Mouse (Mus musculus) hindbrain, embryonic 15.5 days (tissue): Measurements from ENCODE around the gene Fbxw7. TPM values are rescaled to one million over a fixed set of nuclear protein-coding genes. Genes with fewer than 3 reads are reported as not detected.

ENCODE experiments used
- ATAC-seq: fragments of 200-750 bp; cut with Nextera tagmentation; 2 replicates; pipeline ENCODE4 v1.8.0; 2017; ENCODE audit warnings: low read depth, moderate number of reproducible peaks, moderate TSS enrichment; ENCODE audit not compliant: low FRiP score
- H3K27ac ChIP-seq: fragments of 300-500 bp; sonication (generic); replicated peaks from 2 replicates; pipeline ENCODE4 v1.5.1; 2015; ENCODE audit warnings: mild to moderate bottlenecking, inconsistent platforms
- H3K27me3 ChIP-seq: fragments of 300-500 bp; sonication (generic); 2 replicates; pipeline ENCODE4 v1.6.1; 2015; ENCODE audit warnings: control low read depth, inconsistent platforms
- H3K36me3 ChIP-seq: fragments of 300-500 bp; sonication (generic); 2 replicates; pipeline ENCODE4 v1.6.1; 2015; ENCODE audit warnings: control low read depth, inconsistent platforms
- H3K4me1 ChIP-seq: fragments of 300-500 bp; sonication (generic); replicated peaks from 2 replicates; pipeline ENCODE4 v1.6.1; 2015; ENCODE audit warnings: control low read depth, inconsistent platforms
- H3K4me2 ChIP-seq: fragments of 300-500 bp; sonication (generic); 2 replicates; pipeline ENCODE4 v1.6.1; 2015; ENCODE audit warnings: moderate library complexity, mild to moderate bottlenecking, inconsistent platforms
- H3K4me3 ChIP-seq: fragments of 300-500 bp; sonication (generic); 2 replicates; pipeline ENCODE4 v1.5.1; 2015; ENCODE audit warnings: mild to moderate bottlenecking, inconsistent platforms
- H3K9ac ChIP-seq: fragments of 300-500 bp; sonication (generic); 2 replicates; pipeline ENCODE4 v1.6.1; 2015; ENCODE audit warnings: inconsistent platforms
- H3K9me3 ChIP-seq: fragments of 300-500 bp; sonication (generic); 2 replicates; pipeline ENCODE4 v1.6.1; 2016; ENCODE audit warnings: control low read depth, inconsistent platforms
- WGBS: fragments of 180-500 bp; shearing (Covaris S2); methylation state at CpG from one replicate; pipeline ENCODE4 v1.1.7; 2015; 5-methylcytosine and 5-hydroxymethylcytosine counted together
- polyA plus RNA-seq: library from polyadenylated mRNA; unstranded; fragments of >200 nt; fragmentation: Nextera tagmentation; extraction: Ambion mirVana; gene quantifications from 2 replicates; pipeline ENCODE4 v1.2.1, GENCODE M21; 2015

Fbxw7 gene
- polyA plus RNA-seq, 1 experiment from 2014 or later = 34.7 TPM

DNA sequence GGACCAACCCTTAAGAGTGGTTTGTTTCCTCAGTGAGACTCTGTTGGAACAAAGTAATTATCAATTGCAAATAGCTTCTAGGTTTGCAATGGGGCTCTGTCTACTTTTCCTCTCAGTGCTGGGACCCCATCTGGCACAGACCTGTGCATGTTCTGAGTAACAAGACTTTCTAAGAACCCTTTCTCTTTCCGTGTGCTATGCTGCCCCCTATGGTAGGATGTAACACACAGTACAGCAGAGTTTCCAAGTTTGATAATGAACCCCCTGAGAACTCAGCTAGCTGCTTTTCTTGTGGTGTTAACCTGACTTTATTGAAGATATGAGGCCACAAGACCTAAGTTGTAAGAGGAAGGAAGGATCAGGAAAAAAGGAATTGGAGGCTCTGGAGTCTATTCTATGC lies 91.5 kb downstream of the Fbxw7 start:
- H3K4me3 ChIP-seq = no peak overlapping the region
- no peak overlapping the region for H3K9ac ChIP-seq
- no peaks in the 10 kb centered on the region for H3K36me3 ChIP-seq
- no peaks in the 10 kb centered on the region for H3K27me3 ChIP-seq
- ATAC-seq = no peak
- no peaks in the 10 kb centered on the region for H3K9me3 ChIP-seq
- no peaks in the 10 kb centered on the region for H3K4me1 ChIP-seq
- H3K27ac ChIP-seq = no peak overlapping the region
- no peak overlapping the region for H3K4me2 ChIP-seq
- 23% methylated on average over 1 of the region's 1 CpGs for whole genome bisulfite sequencing

DNA sequence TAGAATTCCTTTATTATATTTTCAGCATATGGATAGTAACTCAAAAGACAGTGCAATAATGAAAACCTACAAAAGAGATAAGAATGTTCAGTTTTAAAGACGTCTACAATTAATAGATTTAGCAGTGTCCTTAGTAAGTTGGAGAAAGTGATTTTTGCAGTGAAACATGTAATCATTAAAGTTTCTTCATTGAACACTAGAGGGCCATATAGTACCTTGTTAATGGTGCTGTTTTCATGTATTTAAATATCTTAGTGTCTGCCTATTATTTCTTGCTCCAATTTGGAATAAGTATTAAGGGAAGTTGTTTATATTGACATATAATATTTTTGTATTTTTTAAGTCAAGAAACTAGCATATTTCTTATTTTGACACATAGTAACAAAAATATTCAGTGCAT lies 99.2 kb downstream of the Fbxw7 start:
- H3K4me2 ChIP-seq = no peak overlapping the region
- H3K27me3 ChIP-seq = no peaks in the 10 kb centered on the region
- no peak for ATAC-seq
- WGBS = 55% methylated on average over 1 of the region's 1 CpGs
- H3K9ac ChIP-seq = no peak overlapping the region
- no peaks in the 10 kb centered on the region for H3K36me3 ChIP-seq
- no peak overlapping the region for H3K4me3 ChIP-seq
- no peak overlapping the region for H3K27ac ChIP-seq
- H3K9me3 ChIP-seq = no peaks in the 10 kb centered on the region
- H3K4me1 ChIP-seq = no peaks in the 10 kb centered on the region

DNA sequence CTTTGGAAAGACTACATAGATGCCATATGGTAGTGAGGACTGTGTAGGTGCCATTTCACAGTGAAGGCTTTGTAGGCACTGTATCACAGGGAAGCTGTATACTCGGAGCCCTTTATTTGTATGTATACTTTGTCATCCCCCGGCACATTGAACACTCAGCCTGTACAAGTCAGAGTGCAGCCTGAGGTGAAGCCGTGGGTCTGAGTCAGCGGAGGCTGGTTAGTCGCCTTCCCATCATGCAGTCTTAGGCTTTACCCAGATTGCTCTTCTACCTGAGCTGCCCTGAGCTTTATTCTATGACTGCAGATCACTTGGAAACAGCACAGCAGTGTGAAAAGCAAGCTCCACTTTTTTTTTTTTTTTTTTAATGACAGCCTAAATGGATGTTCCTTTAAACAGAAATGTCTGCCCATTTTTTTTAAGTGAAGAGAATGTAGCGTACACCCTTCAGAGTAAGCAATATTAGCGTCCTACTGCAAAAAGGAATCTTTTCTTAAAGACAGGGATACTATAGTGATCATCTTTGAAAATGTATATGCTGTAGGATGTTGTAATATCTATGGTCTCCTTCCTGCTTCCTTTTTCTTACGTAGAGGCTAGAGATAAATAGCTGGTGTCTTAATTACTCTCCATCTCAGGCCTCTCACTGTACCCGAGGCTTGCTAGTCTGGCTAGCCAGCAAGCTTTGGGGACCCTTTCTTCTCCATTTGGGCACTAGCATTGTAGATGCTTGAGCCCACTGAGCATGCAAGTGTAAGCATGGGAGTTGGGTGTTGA lies 103.0 kb downstream of the Fbxw7 start:
- Histone ChIP-seq H3K27ac (no peak overlapping the region), H3K36me3 (no peaks in the 10 kb centered on the region), H3K4me2 (no peak overlapping the region), H3K9me3 (no peaks in the 10 kb centered on the region), H3K9ac (no peak overlapping the region), H3K27me3 (no peaks in the 10 kb centered on the region), H3K4me1 (0 out of 2 replicates have a peak, but pooled peaks cover 3% of the 10 kb centered on the region), H3K4me3 (no peak overlapping the region)
- 79% methylated on average over 9 of the region's 9 CpGs for WGBS
- ATAC-seq = no peak

DNA sequence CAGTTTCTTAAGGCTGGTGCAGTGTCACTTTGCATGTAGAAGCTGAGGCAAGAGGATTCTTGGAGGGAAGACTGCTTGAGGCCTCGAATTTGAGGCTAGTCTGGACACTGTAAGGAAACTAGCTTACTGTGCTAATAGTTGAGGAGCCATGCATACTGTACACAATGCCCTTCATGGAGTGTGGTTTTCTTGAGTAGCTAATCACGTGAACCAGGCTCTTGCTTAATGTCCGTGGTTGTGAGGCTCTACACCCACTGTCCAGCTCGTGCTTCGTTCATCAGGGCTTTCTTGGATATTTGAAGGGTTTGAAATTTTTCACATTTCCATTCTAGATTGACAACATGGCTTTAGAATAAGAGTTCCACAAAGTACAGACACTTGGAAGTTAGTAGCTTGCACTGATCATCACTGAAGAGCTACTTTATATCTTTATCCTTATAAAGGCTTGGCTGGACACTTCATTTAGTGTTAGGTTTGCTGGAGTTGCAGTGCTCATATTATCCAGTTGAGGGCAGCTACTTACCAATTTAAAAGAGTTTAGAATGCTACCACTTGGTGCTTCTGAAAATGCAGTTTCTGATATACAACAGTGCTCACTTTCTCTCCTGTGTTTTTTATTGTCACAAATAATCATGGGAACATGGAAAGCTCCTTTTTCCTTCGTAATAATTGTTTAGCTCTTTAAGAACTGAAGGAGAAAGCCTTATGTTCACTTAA lies 106.8 kb downstream of the Fbxw7 start:
- H3K4me3 ChIP-seq = no peak overlapping the region
- no peaks in the 10 kb centered on the region for H3K9me3 ChIP-seq
- H3K36me3 ChIP-seq = no peaks in the 10 kb centered on the region
- H3K27me3 ChIP-seq = no peaks in the 10 kb centered on the region
- 80% methylated on average over 6 of the region's 6 CpGs for WGBS
- 0 out of 2 replicates have a peak, but pooled peaks have one; percentile 23 for ATAC-seq
- no peak overlapping the region for H3K9ac ChIP-seq
- 0 out of 2 replicates have a peak, but pooled peaks cover 3% of the 10 kb centered on the region for H3K4me1 ChIP-seq
- no peak overlapping the region for H3K27ac ChIP-seq
- H3K4me2 ChIP-seq = no peak overlapping the region

DNA sequence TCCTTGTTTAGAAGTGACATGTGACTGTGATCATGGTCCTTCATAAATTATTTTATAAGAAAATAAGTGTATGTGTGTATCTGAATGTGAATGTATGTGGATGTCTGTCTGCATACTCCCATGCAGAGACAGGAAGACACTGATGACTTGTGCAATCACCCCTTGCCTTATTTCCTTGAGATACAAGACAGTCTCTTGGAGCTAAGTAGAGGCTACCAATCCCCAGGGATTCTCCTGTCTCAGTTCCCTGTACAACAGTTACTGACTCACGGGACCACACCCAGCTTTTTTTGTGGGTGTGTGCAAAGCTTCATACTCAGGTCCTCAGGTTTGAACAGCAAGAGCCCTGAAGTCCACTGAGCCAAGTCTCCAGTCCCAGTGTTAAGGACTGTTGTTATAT lies 108.2 kb downstream of the Fbxw7 start:
- Histone ChIP-seq H3K27ac (no peak overlapping the region), H3K9me3 (no peaks in the 10 kb centered on the region), H3K9ac (no peak overlapping the region), H3K27me3 (no peaks in the 10 kb centered on the region), H3K36me3 (no peaks in the 10 kb centered on the region), H3K4me3 (no peak overlapping the region), H3K4me2 (no peak overlapping the region), H3K4me1 (0 out of 2 replicates have a peak, but pooled peaks cover 3% of the 10 kb centered on the region)
- no peak; the same call in 1 of the 2 replicates for ATAC-seq
- WGBS = 92% methylated on average over 1 of the region's 1 CpGs

DNA sequence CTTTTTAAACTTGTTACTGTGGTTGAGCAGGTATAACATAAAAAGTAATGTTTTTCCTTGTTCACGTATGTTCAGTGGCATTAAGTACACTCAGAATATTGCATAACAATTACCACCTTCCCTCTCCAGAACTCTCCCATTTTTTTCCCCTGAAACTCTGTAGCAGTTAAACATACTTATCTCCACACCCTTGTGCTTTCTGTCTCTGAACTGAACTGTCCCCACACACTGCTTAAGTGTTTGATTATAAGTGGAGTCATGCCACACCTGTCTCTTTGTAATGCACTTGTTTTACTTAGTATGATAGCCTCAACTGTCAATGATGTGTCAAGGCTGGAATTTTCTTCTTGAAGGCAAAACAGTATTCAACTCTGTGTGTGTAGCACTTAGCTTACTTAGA lies 108.6 kb downstream of the Fbxw7 start:
- WGBS = 86% methylated on average over 1 of the region's 1 CpGs
- Histone ChIP-seq H3K4me2 (no peak overlapping the region), H3K27me3 (no peaks in the 10 kb centered on the region)

DNA sequence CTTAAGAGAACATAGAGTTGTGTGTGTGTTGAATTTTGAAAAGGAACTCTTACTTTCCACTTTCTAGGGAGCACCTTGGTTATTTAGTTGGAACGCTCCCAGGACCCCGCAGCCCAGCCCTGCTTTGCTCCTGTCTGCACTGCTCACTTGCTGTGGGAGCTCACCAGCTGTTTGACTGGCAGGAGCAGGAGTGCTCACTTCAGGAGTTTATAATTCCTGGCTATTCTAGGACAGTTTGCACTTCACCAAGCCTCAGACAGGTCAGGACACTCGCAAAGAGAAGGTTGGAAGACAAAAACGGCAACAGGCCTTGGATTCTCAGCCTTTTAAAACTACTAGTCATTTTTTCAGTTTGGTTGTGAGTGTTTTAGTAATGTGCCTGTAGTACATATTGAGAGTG lies 110.2 kb downstream of the Fbxw7 start:
- no peak for ATAC-seq
- 81% methylated on average over 4 of the region's 4 CpGs for WGBS
- no peaks in the 10 kb centered on the region for H3K9me3 ChIP-seq

More for the DNA sequence above, 108.6 kb downstream of the Fbxw7 start:
- Histone ChIP-seq H3K9ac (no peak overlapping the region), H3K27ac (no peak overlapping the region), H3K36me3 (no peaks in the 10 kb centered on the region), H3K4me3 (no peak overlapping the region), H3K9me3 (no peaks in the 10 kb centered on the region), H3K4me1 (0 out of 2 replicates have a peak, but pooled peaks cover 3% of the 10 kb centered on the region)
- ATAC-seq = no peak

DNA sequence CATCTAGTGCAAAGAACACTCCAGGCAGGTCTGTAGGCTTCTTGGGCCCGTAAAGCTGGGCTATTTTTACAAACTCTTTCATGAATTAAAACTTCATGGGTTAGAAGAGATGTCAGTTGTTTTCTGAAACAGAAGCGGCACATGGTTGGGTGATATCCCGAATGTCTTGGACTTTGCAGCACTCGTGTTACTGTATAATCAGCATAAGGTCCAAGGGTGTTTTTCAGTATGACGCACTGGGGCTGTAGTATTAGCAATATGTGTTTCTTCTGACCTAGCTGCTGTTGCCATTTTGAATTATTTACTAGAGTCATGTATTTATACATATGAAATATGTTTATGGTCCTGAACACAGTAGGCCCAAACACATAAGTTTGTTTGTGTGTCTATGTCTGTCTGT lies 111.1 kb downstream of the Fbxw7 start:
- Histone ChIP-seq H3K27ac (no peak overlapping the region), H3K36me3 (no peaks in the 10 kb centered on the region), H3K4me2 (no peak overlapping the region), H3K9ac (no peak overlapping the region), H3K4me1 (0 out of 2 replicates have a peak, but pooled peaks cover 3% of the 10 kb centered on the region), H3K9me3 (no peaks in the 10 kb centered on the region), H3K4me3 (no peak overlapping the region), H3K27me3 (no peaks in the 10 kb centered on the region)
- WGBS = 93% methylated on average over 5 of the region's 5 CpGs
- no peak for ATAC-seq

More for the DNA sequence above, 110.2 kb downstream of the Fbxw7 start:
- 0 out of 2 replicates have a peak, but pooled peaks cover 3% of the 10 kb centered on the region for H3K4me1 ChIP-seq
- no peak overlapping the region for H3K9ac ChIP-seq
- H3K36me3 ChIP-seq = no peaks in the 10 kb centered on the region
- no peaks in the 10 kb centered on the region for H3K27me3 ChIP-seq
- H3K27ac ChIP-seq = no peak overlapping the region
- no peak overlapping the region for H3K4me3 ChIP-seq
- no peak overlapping the region for H3K4me2 ChIP-seq

DNA sequence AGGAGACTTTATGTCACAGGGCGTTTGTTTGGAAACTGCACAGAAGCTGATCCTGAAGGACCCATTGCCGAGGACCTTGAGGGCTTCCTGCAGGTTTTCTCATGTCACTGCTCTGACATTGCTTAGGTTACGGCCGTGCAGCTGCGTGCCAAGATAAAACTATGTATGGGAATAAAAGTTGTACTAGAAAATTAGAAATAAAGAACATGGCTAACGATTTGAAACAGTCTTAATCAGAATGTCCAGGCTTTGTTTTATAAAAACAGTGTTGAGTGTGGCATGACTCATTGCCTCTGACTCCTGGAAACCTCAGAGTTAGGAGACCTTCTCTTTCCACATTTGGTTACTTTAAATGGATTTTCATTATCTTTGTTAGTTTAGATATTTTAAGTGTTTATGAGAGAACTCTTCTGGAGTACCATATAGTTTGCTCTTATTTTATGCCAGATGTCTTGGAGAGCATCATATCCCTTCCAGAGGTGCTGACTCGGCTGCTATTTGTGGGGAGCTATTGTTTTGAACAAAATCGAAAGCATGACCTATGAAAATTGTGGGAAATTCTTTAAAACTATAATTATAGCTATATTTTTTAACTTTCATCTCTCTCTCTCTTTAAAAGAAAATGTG lies 112.2 kb downstream of the Fbxw7 start:
- no peak for ATAC-seq
- Histone ChIP-seq H3K27me3 (no peaks in the 10 kb centered on the region), H3K9ac (no peak overlapping the region), H3K4me3 (no peak overlapping the region), H3K4me1 (0 out of 2 replicates have a peak, but pooled peaks cover under 1% of the 10 kb centered on the region), H3K9me3 (no peaks in the 10 kb centered on the region), H3K36me3 (no peaks in the 10 kb centered on the region), H3K4me2 (no peak overlapping the region), H3K27ac (no peak overlapping the region)
- WGBS = 87% methylated on average over 8 of the region's 8 CpGs

DNA sequence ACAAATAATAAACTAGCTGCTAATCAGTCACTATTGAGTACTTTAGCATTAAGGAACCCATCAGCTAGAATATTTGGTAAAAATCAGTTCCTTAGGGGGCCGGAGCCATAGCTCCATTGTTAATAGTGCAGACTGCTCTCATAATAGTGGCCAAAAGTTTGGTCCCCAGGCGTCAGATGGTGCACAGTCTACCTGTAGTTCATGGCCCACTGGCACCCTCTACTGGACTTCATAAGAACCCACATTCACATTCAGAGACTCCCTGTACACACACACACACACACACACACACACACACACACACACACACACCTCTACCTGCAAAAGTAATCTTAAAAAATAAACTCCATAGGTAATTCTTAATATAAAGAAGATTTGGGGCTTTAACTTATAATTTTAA lies 112.8 kb downstream of the Fbxw7 start:
- H3K4me2 ChIP-seq = no peak overlapping the region
- no peaks in the 10 kb centered on the region for H3K36me3 ChIP-seq
- H3K4me1 ChIP-seq = no peaks in the 10 kb centered on the region
- no peaks in the 10 kb centered on the region for H3K9me3 ChIP-seq
- H3K27ac ChIP-seq = no peak overlapping the region
- H3K27me3 ChIP-seq = no peaks in the 10 kb centered on the region
- WGBS = 86% methylated on average over 2 of the region's 2 CpGs
- ATAC-seq = no peak
- H3K9ac ChIP-seq = no peak overlapping the region
- no peak overlapping the region for H3K4me3 ChIP-seq

DNA sequence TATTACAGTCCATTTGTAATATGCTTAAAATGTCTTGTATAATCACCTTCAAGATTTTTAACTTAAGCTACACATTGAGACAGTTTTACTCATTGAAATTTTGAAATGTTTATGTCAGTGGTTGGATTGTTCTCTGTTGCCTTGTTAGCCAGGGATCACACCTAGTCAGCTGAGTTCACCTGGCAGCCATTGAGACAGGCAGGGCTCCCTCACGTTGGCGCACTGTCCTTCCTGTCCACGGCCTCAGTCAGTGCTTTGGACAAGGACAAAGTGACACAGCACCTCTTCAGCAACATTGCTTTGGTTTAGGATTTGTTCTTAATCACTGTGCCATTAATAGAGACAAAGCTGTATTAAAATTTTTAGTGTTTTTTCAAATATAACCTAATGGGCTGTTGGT lies 114.1 kb downstream of the Fbxw7 start:
- Histone ChIP-seq H3K4me1 (no peaks in the 10 kb centered on the region), H3K27ac (no peak overlapping the region), H3K9me3 (no peaks in the 10 kb centered on the region), H3K27me3 (no peaks in the 10 kb centered on the region), H3K4me2 (no peak overlapping the region), H3K9ac (no peak overlapping the region), H3K4me3 (no peak overlapping the region), H3K36me3 (no peaks in the 10 kb centered on the region)
- ATAC-seq = no peak
- 94% methylated on average over 3 of the region's 3 CpGs for WGBS

DNA sequence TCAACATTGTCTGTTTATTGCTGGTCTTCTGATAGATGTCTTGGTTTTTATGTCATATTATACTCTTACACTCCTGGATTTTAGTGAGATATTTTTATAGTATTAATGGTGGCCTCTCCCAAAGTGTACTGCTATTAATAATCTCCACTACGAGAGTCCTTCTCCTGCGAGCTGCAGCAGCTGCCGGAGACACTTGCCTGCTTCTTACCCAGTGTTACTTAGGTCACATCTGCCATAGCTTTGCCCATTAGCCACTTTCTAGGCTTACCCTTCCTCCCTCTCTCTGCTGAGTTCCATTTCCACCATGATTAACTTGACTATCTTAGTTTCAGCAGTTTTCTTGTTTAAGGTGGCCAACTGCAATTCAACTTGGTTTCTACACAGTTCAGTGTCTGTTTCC lies 115.6 kb downstream of the Fbxw7 start:
- Histone ChIP-seq H3K9ac (no peak overlapping the region), H3K27ac (no peak overlapping the region), H3K4me2 (no peak overlapping the region), H3K4me1 (no peaks in the 10 kb centered on the region), H3K27me3 (no peaks in the 10 kb centered on the region), H3K9me3 (no peaks in the 10 kb centered on the region), H3K36me3 (no peaks in the 10 kb centered on the region), H3K4me3 (no peak overlapping the region)
- ATAC-seq = no peak
- 83% methylated on average over 3 of the region's 3 CpGs for WGBS
